Mouse (Mus musculus) layer of hippocampus, adult 2 months (tissue): ENCODE measurements around the gene Grm7. TPM values are rescaled to one million over a fixed set of nuclear protein-coding genes. Genes with fewer than 3 reads are reported as not detected.

ENCODE experiments used
- DNase-seq, 2 experiments: peaks; one replicate each; pipeline ENCODE4 v3.0.0; 2022; ENCODE audit warnings: low spot score in 2 of 2
- H3K27ac ChIP-seq: fragments of 200-600 bp; 2 replicates; pipeline ENCODE4 v1.8.1; 2022
- H3K4me3 ChIP-seq: fragments of 200-600 bp; 2 replicates; pipeline ENCODE4 v1.8.1; 2022; ENCODE audit warnings: mild to moderate bottlenecking
- CTCF ChIP-seq: fragments of 200-600 bp; conservative IDR thresholded peaks from 2 replicates; pipeline ENCODE4 v1.8.1; 2022; ENCODE audit warnings: antibody characterized with exemption, mild to moderate bottlenecking, moderate library complexity
- total RNA-seq, 2 experiments: library from RNA; stranded (reverse); gene quantifications; 2 replicates each; pipeline ENCODE4 v1.2.3; 2021

Gene Grm7
- total RNA-seq, 2 experiments from 2014 or later, result 77.4 to 81.9 TPM

- H3K4me3 ChIP-seq, result no peak overlapping the region
- DNase-seq, result no peak
- peak overlapping the region; percentile 11; the same call in 1 of the 2 replicates for H3K27ac ChIP-seq
- TF ChIP-seq CTCF, result no peak
Measured at GRCm38 (mm10) chr6:111558588-111558987, 913.2 kb downstream of the Grm7 start.

DNA sequence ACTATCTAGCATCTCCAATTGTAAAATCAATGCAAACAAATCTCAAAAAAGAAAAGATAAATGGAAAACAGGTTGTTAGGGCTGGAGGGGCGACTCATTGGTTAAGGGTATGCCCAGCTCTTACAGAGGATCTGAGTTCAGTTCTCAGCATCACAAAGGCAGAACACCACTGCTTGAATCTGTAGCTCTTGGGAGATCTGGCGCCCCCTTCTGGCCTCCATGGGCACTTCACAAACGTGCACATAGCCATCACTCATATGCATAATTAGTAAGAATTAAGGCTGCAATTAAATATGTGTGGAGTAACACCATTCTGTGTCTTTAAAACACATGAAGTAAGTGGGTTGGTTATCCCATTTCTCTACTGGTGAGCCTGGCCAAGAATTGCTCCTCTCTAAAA lies 914.1 kb downstream of the Grm7 start:
- TF ChIP-seq CTCF, result peak; percentile 62
- Histone ChIP-seq H3K27ac (no peak overlapping the region), H3K4me3 (no peak overlapping the region)
- no peak for DNase-seq

DNA sequence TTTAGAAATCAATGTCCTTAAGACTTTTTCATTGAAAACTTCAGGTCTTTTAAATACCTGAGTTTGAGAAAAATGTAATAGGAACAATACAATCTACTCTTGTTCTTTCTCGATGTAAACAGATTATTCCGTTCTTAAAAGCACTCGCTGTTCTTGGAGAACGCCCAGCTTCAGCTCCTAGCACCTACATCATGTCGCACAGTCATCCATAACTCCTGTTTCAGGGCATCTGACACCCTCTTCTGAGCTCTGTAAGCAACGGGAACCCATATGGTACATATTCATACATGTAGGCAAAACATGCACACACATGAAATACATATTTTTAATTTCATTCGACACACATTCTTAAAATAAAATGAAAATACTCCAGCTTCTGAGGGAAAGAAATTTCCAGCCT lies 916.0 kb downstream of the Grm7 start:
- no peak overlapping the region for H3K4me3 ChIP-seq
- DNase-seq, result no peak
- peak overlapping the region; percentile 29; the same call in 1 of the 2 replicates for H3K27ac ChIP-seq
- TF ChIP-seq CTCF, result no peak

GRCm38 (mm10) chr6:111571471-111572088 lies 926.2 kb downstream of the Grm7 start:
- H3K27ac ChIP-seq, result no peak overlapping the region
- TF ChIP-seq CTCF, result no peak
- DNase-seq, result no peak
- no peak overlapping the region for H3K4me3 ChIP-seq

DNA sequence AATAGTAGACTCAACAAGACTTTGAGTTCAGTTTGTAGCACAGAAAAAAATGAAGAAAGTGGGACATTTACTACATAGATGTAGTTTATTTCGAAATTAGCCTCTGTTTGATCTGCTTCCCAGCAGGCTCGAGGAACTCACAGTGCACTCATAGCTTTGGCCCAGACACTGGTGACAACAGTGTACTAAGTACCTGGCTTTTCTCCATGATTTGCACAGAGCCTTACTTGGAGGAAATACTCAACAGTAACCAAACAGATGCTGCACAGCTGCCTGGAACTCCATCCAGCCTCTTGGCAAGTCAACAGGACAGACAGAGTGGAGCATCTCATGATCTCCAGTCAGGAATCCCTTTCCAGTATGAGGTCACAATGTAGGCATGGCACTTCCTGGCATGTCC lies 939.5 kb downstream of the Grm7 start:
- Histone ChIP-seq H3K27ac (no peak overlapping the region), H3K4me3 (no peak overlapping the region)
- DNase-seq, result no peak
- TF ChIP-seq CTCF, result no peak

- Histone ChIP-seq H3K27ac (no peak overlapping the region), H3K4me3 (no peak overlapping the region)
- no peak for TF ChIP-seq CTCF
- DNase-seq, result no peak
Measured at GRCm38 (mm10) chr6:111587572-111587971, 942.2 kb downstream of the Grm7 start.

DNA sequence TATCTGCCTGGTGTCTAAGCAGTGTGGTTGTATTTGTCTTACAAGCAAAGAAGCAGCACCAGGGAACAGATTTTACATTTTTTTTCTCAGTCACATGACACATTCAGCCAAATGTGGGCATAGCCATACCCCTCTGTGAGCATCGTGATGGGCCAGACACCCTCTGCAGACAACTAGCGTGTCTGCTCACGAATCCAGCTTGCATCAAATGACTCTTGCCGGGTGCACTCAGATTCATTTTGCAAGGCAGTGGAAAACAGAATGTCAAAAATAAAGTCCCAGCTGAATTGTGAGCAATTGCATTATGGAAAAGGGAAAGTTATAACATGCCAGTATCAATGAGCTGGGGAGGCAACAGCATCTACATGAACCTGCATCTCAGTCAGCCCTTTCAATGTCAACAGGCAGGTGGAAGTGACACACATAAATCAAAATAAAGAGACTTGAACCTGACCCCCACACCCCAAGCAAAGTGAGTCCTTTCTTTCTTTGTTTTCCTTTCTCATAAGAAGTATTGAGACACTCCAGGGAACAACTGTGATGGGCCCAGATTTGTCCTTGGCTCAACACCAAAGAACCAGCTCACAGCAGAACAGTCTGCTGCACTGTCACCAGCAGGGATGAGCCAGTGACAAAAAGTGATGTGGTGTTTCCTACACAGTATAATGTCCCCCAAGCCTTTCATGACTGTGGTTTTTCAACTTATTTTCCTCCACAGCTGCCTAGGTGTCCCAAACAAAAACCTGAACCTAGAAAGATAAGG lies 956.7 kb downstream of the Grm7 start:
- peak; percentile 61 to 70 for DNase-seq
- no peak overlapping the region for H3K4me3 ChIP-seq
- no peak for TF ChIP-seq CTCF
- peak overlapping the region; percentile 78 for H3K27ac ChIP-seq

DNA sequence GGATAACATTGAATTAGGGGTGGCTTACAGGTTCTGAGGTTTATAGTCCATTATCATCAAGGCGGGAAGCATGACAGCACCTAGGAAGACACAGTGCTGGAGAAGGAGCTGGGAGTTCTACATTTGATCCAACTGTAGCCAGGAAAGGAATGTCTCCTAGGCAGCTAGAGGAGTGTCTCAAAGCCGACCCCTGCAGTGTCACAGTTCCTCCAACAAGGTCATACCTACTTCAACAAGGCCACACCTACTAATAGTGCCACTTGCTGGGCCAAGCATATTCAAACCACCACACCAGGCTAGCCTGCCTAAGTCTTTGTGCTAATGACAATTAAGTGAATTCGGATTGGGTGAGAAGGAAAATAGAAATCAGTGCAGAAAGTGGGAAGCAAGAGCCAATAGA lies 965.0 kb downstream of the Grm7 start:
- no peak overlapping the region for H3K4me3 ChIP-seq

DNA sequence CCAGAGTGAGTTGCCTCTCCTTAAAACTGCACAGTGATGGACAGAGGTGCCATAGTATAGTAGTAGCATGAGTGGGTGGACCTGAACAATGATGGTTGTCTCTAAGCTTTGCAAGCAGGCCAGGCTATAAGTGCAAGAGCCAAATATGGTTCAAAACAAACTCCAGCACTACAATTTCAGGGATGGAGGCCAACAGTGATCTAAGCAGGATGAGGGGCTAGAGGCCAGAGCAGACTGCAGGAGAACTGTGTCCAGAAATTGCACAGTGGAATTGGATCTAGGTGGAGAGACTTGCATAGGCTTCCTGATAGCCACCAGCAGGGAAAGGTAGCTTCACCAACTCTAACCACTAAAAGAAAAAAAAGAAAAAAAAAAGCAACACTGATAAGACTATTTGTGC lies 968.5 kb downstream of the Grm7 start:
- no peak overlapping the region for H3K4me3 ChIP-seq
- no peak for DNase-seq
- TF ChIP-seq CTCF, result no peak

More for the DNA sequence above, 965.0 kb downstream of the Grm7 start:
- TF ChIP-seq CTCF, result no peak
- no peak for DNase-seq
- H3K27ac ChIP-seq, result no peak overlapping the region

More for the DNA sequence above, 968.5 kb downstream of the Grm7 start:
- peak overlapping the region; percentile 53; the same call in 1 of the 2 replicates for H3K27ac ChIP-seq
